Mouse (Mus musculus): ENCODE results near the gene Igf1r. TPM values are rescaled to one million over a fixed set of nuclear protein-coding genes. Genes with fewer than 3 reads are reported as not detected.

Igf1r gene
- polyA plus RNA-seq, 1 experiment from 2014 or later = 23.7 TPM

DNA sequence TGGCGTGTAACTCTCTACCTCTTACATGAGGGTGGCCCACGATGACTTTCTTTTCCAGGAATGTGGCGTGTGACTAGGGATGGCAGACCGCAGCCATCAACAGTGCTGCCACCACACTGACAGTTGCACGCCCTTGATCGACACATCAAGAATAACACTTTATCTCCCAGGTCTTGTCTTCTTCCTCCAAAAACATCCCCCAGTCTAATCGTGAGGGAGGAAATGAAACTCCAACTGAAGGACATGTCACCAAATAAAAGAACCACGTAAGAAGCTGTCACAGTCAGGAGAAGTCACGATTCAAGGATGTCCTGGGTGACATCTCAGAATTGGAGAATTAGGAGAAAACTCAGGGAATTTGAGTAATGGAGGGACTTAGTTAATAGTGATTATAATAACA is 8.8 kb upstream of the Igf1r start:
- H3K4me1 ChIP-seq (replicated peaks) = no peaks in the 10 kb centered on the region
- no peaks in the 10 kb centered on the region for H3K27me3 ChIP-seq
- 87% methylated on average over 9 of the region's 9 CpGs for WGBS
- no peak overlapping the region for H3K9ac ChIP-seq
- H3K9me3 ChIP-seq = no peaks in the 10 kb centered on the region
- H3K36me3 ChIP-seq = no peaks in the 10 kb centered on the region
- ATAC-seq (ENCODE audit: low read depth) = no peak
- H3K4me2 ChIP-seq = no peak overlapping the region
- no peak overlapping the region for H3K4me3 ChIP-seq
- no peak overlapping the region for H3K27ac ChIP-seq (replicated peaks)

DNA sequence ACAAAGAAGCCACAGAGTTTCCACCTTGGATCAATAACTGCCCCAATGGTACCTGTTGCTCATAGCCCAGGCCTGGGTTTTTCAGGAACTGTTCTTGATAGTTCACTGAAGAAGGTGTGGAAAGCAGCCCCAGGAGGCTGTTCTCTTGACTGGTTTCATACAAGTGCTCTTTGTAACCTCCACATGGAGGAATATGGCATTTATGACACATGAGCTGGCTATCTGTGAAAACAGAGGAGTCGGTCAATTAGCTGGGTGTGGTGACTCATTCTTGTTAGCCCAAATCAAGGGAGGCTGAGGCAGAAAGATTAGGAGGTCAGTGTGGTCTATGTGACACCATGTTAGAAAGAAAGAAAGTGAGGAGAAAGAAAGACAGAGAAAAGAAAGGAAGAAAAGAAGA is 5.7 kb upstream of the Igf1r start:
- H3K36me3 ChIP-seq = no peaks in the 10 kb centered on the region
- H3K4me3 ChIP-seq = no peak overlapping the region
- no peak overlapping the region for H3K9ac ChIP-seq
- no peaks in the 10 kb centered on the region for H3K27me3 ChIP-seq
- H3K4me1 ChIP-seq (replicated peaks) = no peaks in the 10 kb centered on the region; the same call in 1 of the 2 replicates
- H3K27ac ChIP-seq (replicated peaks) = no peak overlapping the region
- H3K9me3 ChIP-seq = no peaks in the 10 kb centered on the region
- no peak overlapping the region for H3K4me2 ChIP-seq
- no peak for ATAC-seq (ENCODE audit: low read depth)
- 84% methylated on average over 1 of the region's 1 CpGs for WGBS

GRCm38 (mm10) chr7:67950346-67950814 is 2.2 kb upstream of the Igf1r start:
- ATAC-seq (ENCODE audit: low read depth) = no peak; the same call in 1 of the 2 replicates

GRCm38 (mm10) chr7:67950815-67951531 is 1.7 kb upstream of the Igf1r start:
- H3K9me3 ChIP-seq = no peaks in the 10 kb centered on the region
- peaks cover 28% of the 10 kb centered on the region for H3K4me1 ChIP-seq (replicated peaks)
- H3K4me3 ChIP-seq = peak overlapping the region; percentile 96
- no peaks in the 10 kb centered on the region for H3K27me3 ChIP-seq
- peak overlapping the region; percentile 97 for H3K9ac ChIP-seq
- WGBS = under 1% methylated on average over 58 of the region's 71 CpGs
- no peaks in the 10 kb centered on the region for H3K36me3 ChIP-seq
- peak; percentile 81 for ATAC-seq (ENCODE audit: low read depth)
- peak overlapping the region; percentile 100 for H3K4me2 ChIP-seq
- H3K27ac ChIP-seq (replicated peaks) = peak overlapping the region; percentile 100

More at GRCm38 (mm10) chr7:67950346-67950814, 2.2 kb upstream of the Igf1r start:
- no peaks in the 10 kb centered on the region for H3K9me3 ChIP-seq
- WGBS = under 1% methylated on average over 22 of the region's 24 CpGs
- H3K27ac ChIP-seq (replicated peaks) = peak overlapping the region; percentile 100
- peak overlapping the region; percentile 100 for H3K4me2 ChIP-seq
- no peaks in the 10 kb centered on the region for H3K36me3 ChIP-seq
- peak overlapping the region; percentile 97 for H3K9ac ChIP-seq
- no peaks in the 10 kb centered on the region for H3K27me3 ChIP-seq
- peaks cover 22% of the 10 kb centered on the region for H3K4me1 ChIP-seq (replicated peaks)
- H3K4me3 ChIP-seq = peak overlapping the region; percentile 96

- peaks cover 34% of the 10 kb centered on the region for H3K4me1 ChIP-seq (replicated peaks)
- peak overlapping the region; percentile 97 for H3K9ac ChIP-seq
- H3K9me3 ChIP-seq = no peaks in the 10 kb centered on the region
- no peaks in the 10 kb centered on the region for H3K27me3 ChIP-seq
- peak overlapping the region; percentile 100 for H3K27ac ChIP-seq (replicated peaks)
- under 1% methylated on average over 38 of the region's 73 CpGs for WGBS
- H3K36me3 ChIP-seq = no peaks in the 10 kb centered on the region
- ATAC-seq (ENCODE audit: low read depth) = peak; percentile 81
- peak overlapping the region; percentile 100 for H3K4me2 ChIP-seq
- H3K4me3 ChIP-seq = peak overlapping the region; percentile 96
Measured at GRCm38 (mm10) chr7:67951532-67952035, 1.0 kb upstream of the Igf1r start.

- Histone ChIP-seq H3K4me3 (peak overlapping the region; percentile 96), H3K4me2 (peak overlapping the region; percentile 100), H3K27ac (replicated peaks) (peak overlapping the region; percentile 100), H3K9me3 (no peaks in the 10 kb centered on the region), H3K9ac (peak overlapping the region; percentile 97), H3K36me3 (no peaks in the 10 kb centered on the region), H3K27me3 (no peaks in the 10 kb centered on the region), H3K4me1 (replicated peaks) (peaks cover 40% of the 10 kb centered on the region)
- WGBS = under 1% methylated on average over 70 of the region's 91 CpGs
- ATAC-seq (ENCODE audit: low read depth) = peak; percentile 54
Measured at GRCm38 (mm10) chr7:67952036-67952681, 468 bp upstream of the Igf1r start.

DNA sequence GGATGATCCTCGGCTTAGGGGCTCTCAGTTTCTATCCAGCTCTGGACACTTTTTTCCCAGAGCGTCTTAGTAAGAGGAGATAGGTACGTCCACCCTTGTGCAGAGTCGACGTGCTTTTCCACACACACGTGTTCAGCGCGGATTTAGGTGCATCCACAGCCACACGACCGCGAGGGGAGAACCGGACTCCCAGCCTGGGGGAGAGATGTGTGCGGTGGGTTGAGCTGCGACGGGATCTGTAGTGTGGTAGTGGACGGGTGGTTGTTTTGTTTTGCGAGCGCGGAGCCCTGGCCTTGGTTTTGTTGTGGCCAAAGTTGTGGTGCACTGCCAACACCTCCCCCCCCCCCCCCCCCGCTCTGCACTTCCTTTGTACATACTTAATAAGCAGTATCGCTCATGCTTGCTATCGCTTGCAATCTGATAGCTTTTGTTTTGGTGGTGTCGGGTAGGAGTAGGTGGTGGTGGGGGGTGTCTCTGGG is 1.2 kb downstream of the Igf1r start:
- Histone ChIP-seq H3K27ac (replicated peaks) (peak overlapping the region; percentile 100; the same call in 1 of the 2 replicates), H3K4me3 (peak overlapping the region; percentile 96), H3K4me1 (replicated peaks) (peaks cover 54% of the 10 kb centered on the region), H3K36me3 (no peaks in the 10 kb centered on the region), H3K27me3 (no peaks in the 10 kb centered on the region), H3K9me3 (no peaks in the 10 kb centered on the region), H3K4me2 (peak overlapping the region; percentile 100), H3K9ac (peak overlapping the region; percentile 97)
- no peak for ATAC-seq (ENCODE audit: low read depth)
- WGBS = under 1% methylated on average over 23 of the region's 23 CpGs

DNA sequence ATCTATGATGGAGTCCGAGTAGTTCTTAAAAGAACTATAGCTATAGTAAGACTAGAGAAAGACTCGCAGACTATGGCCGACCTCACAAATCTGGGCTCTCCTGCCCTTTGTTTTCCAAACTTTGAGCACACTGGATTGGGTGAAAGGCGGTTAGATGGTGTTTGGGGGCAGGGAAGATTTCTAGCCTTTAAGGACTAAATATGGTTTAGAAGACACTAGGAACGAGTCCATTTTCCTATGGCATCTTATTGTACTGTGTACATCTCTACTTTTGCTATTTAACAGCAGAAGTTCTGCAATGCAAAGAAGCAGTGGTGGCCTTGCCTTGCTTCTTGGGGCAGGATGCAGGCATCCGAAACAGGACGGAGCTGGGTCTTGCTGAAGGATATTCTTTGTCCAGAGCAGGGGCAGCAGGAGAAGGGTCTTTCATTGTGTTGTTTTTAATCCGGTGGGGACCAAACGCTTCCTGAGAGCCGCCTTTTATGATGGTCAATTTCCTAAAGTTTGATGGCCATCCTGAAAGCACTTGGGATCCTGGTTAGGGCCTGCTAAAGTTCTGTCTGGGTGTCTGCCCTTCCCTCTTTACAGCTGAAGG is 2.1 kb downstream of the Igf1r start:
- Histone ChIP-seq H3K36me3 (no peaks in the 10 kb centered on the region), H3K9ac (peak overlapping the region; percentile 97), H3K4me3 (peak overlapping the region; percentile 96), H3K4me1 (replicated peaks) (peaks cover 63% of the 10 kb centered on the region), H3K27ac (replicated peaks) (no peak overlapping the region), H3K9me3 (no peaks in the 10 kb centered on the region), H3K4me2 (peak overlapping the region; percentile 100), H3K27me3 (no peaks in the 10 kb centered on the region)
- 6% methylated on average over 10 of the region's 10 CpGs for WGBS
- ATAC-seq (ENCODE audit: low read depth) = no peak

- Histone ChIP-seq H3K4me1 (replicated peaks) (peaks cover 69% of the 10 kb centered on the region), H3K9ac (peak overlapping the region; percentile 97), H3K4me2 (peak overlapping the region; percentile 100), H3K4me3 (peak overlapping the region; percentile 96), H3K27ac (replicated peaks) (no peak overlapping the region), H3K27me3 (no peaks in the 10 kb centered on the region), H3K36me3 (no peaks in the 10 kb centered on the region), H3K9me3 (no peaks in the 10 kb centered on the region)
- ATAC-seq (ENCODE audit: low read depth) = no peak
- WGBS = 17% methylated on average over 5 of the region's 5 CpGs
Measured at GRCm38 (mm10) chr7:67955276-67955675, 2.6 kb downstream of the Igf1r start.

- H3K36me3 ChIP-seq = no peaks in the 10 kb centered on the region
- no peak for ATAC-seq (ENCODE audit: low read depth)
- 77% methylated on average over 6 of the region's 6 CpGs for WGBS
- H3K4me3 ChIP-seq = no peak overlapping the region
- no peak overlapping the region for H3K4me2 ChIP-seq
- peaks cover 90% of the 10 kb centered on the region for H3K4me1 ChIP-seq (replicated peaks)
- no peaks in the 10 kb centered on the region for H3K9me3 ChIP-seq
- no peak overlapping the region for H3K9ac ChIP-seq
- H3K27me3 ChIP-seq = no peaks in the 10 kb centered on the region
- no peak overlapping the region for H3K27ac ChIP-seq (replicated peaks)
Measured at GRCm38 (mm10) chr7:67957376-67957775, 4.7 kb downstream of the Igf1r start.

- no peak for ATAC-seq (ENCODE audit: low read depth)
- no peak overlapping the region for H3K4me2 ChIP-seq
- H3K9ac ChIP-seq = no peak overlapping the region
- H3K27ac ChIP-seq (replicated peaks) = no peak overlapping the region
- no peaks in the 10 kb centered on the region for H3K27me3 ChIP-seq
- no peaks in the 10 kb centered on the region for H3K9me3 ChIP-seq
- H3K4me3 ChIP-seq = no peak overlapping the region
- WGBS = 79% methylated on average over 18 of the region's 18 CpGs
- H3K36me3 ChIP-seq = no peaks in the 10 kb centered on the region
- H3K4me1 ChIP-seq (replicated peaks) = peaks cover 90% of the 10 kb centered on the region
Measured at GRCm38 (mm10) chr7:67958045-67958444, 5.4 kb downstream of the Igf1r start.

- Histone ChIP-seq H3K4me1 (replicated peaks) (peaks cover 70% of the 10 kb centered on the region), H3K9me3 (no peaks in the 10 kb centered on the region), H3K27ac (replicated peaks) (no peak overlapping the region), H3K36me3 (no peaks in the 10 kb centered on the region), H3K27me3 (no peaks in the 10 kb centered on the region), H3K4me2 (no peak overlapping the region), H3K9ac (no peak overlapping the region), H3K4me3 (no peak overlapping the region)
- no peak for ATAC-seq (ENCODE audit: low read depth)
- WGBS = 37% methylated on average over 9 of the region's 9 CpGs
Measured at GRCm38 (mm10) chr7:67960701-67961100, 8.1 kb downstream of the Igf1r start.

Data from neural tube, embryonic 13.5 days (tissue).